Mouse (Mus musculus) forebrain, embryonic 15.5 days (tissue): ENCODE measurements around the gene Pcid2. TPM values are rescaled to one million over a fixed set of nuclear protein-coding genes. Genes with fewer than 3 reads are reported as not detected.

ENCODE experiments used
- ATAC-seq: fragments of 200-750 bp; cut with Nextera tagmentation; replicated peaks from 2 replicates; pipeline ENCODE4 v1.8.0; 2017; ENCODE audit warnings: mild to moderate bottlenecking, moderate TSS enrichment, moderate library complexity
- H3K27ac ChIP-seq: fragments of 300-500 bp; sonication (generic); replicated peaks from 2 replicates; pipeline ENCODE4 v1.5.1; 2015; ENCODE audit warnings: mild to moderate bottlenecking, inconsistent platforms
- H3K27me3 ChIP-seq: fragments of 300-500 bp; sonication (generic); 2 replicates; pipeline ENCODE4 v1.6.1; 2015; ENCODE audit warnings: inconsistent platforms
- H3K36me3 ChIP-seq: fragments of 300-500 bp; sonication (generic); 2 replicates; pipeline ENCODE4 v1.6.1; 2015; ENCODE audit warnings: mild to moderate bottlenecking, inconsistent platforms
- H3K4me1 ChIP-seq: fragments of 300-500 bp; sonication (generic); 2 replicates; pipeline ENCODE4 v1.6.1; 2015; ENCODE audit warnings: inconsistent platforms
- H3K4me2 ChIP-seq: fragments of 300-500 bp; sonication (generic); replicated peaks from 2 replicates; pipeline ENCODE4 v1.6.1; 2015; ENCODE audit warnings: mild to moderate bottlenecking, inconsistent platforms
- H3K4me3 ChIP-seq: fragments of 300-500 bp; sonication (generic); 2 replicates; pipeline ENCODE4 v1.5.1; 2015; ENCODE audit warnings: mild to moderate bottlenecking, inconsistent platforms
- H3K9ac ChIP-seq: fragments of 300-500 bp; sonication (generic); replicated peaks from 2 replicates; pipeline ENCODE4 v1.6.1; 2015; ENCODE audit warnings: mild to moderate bottlenecking, inconsistent platforms
- H3K9me3 ChIP-seq: fragments of 300-500 bp; sonication (generic); 2 replicates; pipeline ENCODE4 v1.6.1; 2016; ENCODE audit warnings: inconsistent platforms
- WGBS: fragments of 180-500 bp; shearing (Covaris S2); methylation state at CpG from one replicate; pipeline ENCODE4 v1.1.7; 2015; ENCODE audit warnings: mixed read lengths; 5-methylcytosine and 5-hydroxymethylcytosine counted together
- polyA plus RNA-seq: library from polyadenylated mRNA; unstranded; fragments of >200 nt; fragmentation: Nextera tagmentation; extraction: Ambion mirVana; gene quantifications from 2 replicates; pipeline ENCODE4 v1.2.1, GENCODE M21; 2015

Gene Pcid2
- polyA plus RNA-seq, 1 experiment from 2014 or later, result 51.0 TPM

DNA sequence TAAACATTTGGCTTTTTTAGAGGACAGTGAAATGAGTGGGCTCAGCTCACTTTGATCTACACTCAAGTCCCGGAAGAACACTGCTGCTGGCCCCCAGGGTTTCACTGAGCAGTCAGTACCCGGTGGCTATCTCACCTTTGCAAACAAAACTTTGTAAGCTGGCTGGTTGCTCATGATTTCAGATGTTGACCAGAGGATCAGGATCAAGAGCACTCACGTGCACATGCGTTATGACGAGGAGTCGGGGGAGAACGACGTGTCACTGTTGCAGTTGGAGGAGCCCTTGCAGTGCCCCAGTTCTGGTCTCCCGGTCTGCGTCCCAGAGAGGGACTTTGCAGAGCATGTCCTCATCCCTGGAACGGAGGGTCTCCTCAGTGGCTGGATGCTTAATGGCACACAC lies 32.0 kb downstream of the Pcid2 start:
- peaks cover 55% of the 10 kb centered on the region for H3K36me3 ChIP-seq
- no peak overlapping the region for H3K9ac ChIP-seq
- 94% methylated on average over 11 of the region's 11 CpGs for WGBS
- no peak overlapping the region for H3K27ac ChIP-seq
- H3K9me3 ChIP-seq, result no peaks in the 10 kb centered on the region
- ATAC-seq, result no peak
- no peaks in the 10 kb centered on the region for H3K4me1 ChIP-seq
- H3K4me2 ChIP-seq, result no peak overlapping the region
- H3K4me3 ChIP-seq, result no peak overlapping the region
- no peaks in the 10 kb centered on the region for H3K27me3 ChIP-seq

DNA sequence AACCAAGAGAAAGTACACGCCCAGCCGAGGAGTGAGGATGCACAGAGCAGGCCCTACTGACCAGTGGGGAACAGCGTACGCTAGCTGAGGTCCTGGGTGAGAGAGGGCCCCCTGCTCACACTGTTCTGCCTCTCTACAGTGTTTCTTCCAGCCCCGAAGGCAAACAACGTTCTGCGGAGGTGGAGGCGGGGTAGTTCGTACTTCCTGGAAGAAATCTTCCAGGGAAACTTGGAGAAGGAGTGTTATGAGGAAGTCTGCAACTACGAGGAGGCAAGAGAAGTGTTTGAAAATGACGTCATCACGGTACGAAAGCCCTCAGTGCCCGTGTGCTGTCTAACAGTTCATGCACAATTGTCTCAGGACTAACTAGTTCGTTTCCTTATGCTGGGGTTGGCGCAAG lies 42.1 kb downstream of the Pcid2 start:
- Histone ChIP-seq H3K4me2 (no peak overlapping the region), H3K4me1 (peaks cover 3% of the 10 kb centered on the region; the same call in 1 of the 2 replicates), H3K36me3 (no peaks in the 10 kb centered on the region), H3K27me3 (no peaks in the 10 kb centered on the region), H3K4me3 (no peak overlapping the region), H3K9ac (no peak overlapping the region), H3K9me3 (no peaks in the 10 kb centered on the region), H3K27ac (no peak overlapping the region)
- no peak for ATAC-seq
- WGBS, result 81% methylated on average over 16 of the region's 16 CpGs

DNA sequence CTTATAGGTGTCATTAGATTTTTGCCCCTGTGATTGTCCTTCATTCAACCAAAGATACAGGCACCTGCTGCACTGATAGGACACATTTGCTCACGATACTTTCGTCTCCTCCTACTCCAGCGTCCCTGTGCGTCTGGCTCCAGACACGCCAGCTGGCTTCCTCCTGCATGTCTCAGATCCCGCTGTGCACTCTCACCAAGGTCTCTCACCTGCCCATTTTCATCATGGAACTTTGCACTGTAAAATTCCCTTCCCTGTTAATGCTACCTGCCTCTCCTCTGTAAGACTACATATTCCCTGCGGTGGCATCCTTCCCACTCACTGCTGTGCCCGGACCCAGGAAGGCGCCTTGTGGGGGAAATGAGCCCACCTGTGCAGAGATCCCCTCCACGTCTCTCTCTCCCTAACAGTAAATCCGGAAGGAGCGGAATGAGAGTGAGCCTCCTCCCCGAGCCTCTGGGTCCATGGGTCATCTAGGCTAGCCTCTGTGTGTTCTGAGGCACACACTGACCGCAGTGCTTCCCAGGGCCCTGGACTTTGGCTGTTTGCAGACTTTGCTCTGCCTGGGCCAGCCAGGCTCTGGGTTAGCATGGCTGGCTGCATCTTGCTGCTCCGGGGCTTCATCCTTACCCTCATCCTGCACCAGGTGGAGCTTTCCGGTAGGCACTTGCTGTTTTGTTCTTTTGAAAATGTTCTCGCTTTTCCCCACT lies 44.7 kb downstream of the Pcid2 start, which contains the start of gene Proz:
TSS of gene Proz (plus strand) at position 474 of the 710 bp plus-strand sequence.
- H3K4me1 ChIP-seq, result peaks cover 5% of the 10 kb centered on the region; the same call in 1 of the 2 replicates
- no peak within 1 kb of the TSS for H3K4me2 ChIP-seq
- H3K27ac ChIP-seq, result no peak within 1 kb of the TSS
- ATAC-seq, result no peak
- H3K9ac ChIP-seq, result no peak within 1 kb of the TSS
- no peaks in the 10 kb centered on the region for H3K9me3 ChIP-seq
- WGBS, result 80% methylated on average over 17 of the region's 17 CpGs
- H3K36me3 ChIP-seq, result no peaks in the 10 kb centered on the region
- H3K4me3 ChIP-seq, result no peak within 1 kb of the TSS
- no peaks in the 10 kb centered on the region for H3K27me3 ChIP-seq

DNA sequence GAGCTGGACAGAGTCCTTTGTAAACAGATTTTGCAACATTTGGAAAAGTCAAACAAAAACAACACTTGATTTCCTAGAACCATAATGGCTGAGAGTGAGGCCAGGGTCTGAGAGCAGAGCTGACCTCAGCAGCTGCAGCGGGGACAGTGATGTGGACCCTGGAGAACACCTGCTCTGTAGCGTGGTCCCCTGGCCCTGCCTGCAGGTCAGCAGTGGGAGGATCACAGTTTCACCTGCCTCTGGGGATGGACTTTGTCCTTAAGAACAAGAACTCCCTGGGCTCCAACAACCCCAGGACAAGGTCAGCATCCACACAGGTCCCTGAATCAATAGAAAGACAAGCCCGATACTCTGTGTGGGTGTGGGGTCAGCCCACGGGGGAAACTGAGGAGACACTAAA lies 47.9 kb downstream of the Pcid2 start:
- 91% methylated on average over 4 of the region's 4 CpGs for WGBS
- H3K9ac ChIP-seq, result no peak overlapping the region
- ATAC-seq, result no peak

DNA sequence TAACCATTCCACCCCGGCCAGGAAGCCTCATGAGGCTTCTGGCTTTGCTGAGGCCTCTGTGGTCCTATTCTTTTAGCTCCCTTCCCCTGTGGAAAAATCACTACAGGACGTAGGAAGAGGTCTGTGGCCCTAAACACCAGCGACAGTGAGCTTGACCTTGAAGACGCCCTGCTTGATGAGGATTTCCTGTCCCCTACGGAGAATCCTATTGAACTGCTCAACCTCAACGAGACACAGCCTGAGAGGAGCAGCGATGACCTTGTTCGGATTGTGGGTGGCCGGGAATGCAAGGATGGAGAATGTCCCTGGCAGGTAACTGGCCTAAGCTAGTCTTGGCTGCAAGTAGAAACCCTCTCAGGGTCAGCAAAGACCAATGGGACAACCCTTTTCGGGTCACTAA lies 54.7 kb downstream of the Pcid2 start:
- H3K36me3 ChIP-seq, result no peaks in the 10 kb centered on the region
- H3K9me3 ChIP-seq, result 0 out of 2 replicates have a peak, but pooled peaks cover 6% of the 10 kb centered on the region
- no peaks in the 10 kb centered on the region for H3K27me3 ChIP-seq
- no peak overlapping the region for H3K27ac ChIP-seq
- no peak overlapping the region for H3K4me3 ChIP-seq
- no peaks in the 10 kb centered on the region for H3K4me1 ChIP-seq
- no peak overlapping the region for H3K4me2 ChIP-seq
- 83% methylated on average over 10 of the region's 10 CpGs for WGBS
- H3K9ac ChIP-seq, result no peak overlapping the region
- ATAC-seq, result no peak

More for the DNA sequence above, 47.9 kb downstream of the Pcid2 start:
- no peak overlapping the region for H3K4me3 ChIP-seq
- H3K27me3 ChIP-seq, result no peaks in the 10 kb centered on the region
- no peaks in the 10 kb centered on the region for H3K9me3 ChIP-seq
- no peaks in the 10 kb centered on the region for H3K36me3 ChIP-seq
- H3K27ac ChIP-seq, result no peak overlapping the region
- H3K4me2 ChIP-seq, result no peak overlapping the region
- H3K4me1 ChIP-seq, result peaks cover 5% of the 10 kb centered on the region; the same call in 1 of the 2 replicates

DNA sequence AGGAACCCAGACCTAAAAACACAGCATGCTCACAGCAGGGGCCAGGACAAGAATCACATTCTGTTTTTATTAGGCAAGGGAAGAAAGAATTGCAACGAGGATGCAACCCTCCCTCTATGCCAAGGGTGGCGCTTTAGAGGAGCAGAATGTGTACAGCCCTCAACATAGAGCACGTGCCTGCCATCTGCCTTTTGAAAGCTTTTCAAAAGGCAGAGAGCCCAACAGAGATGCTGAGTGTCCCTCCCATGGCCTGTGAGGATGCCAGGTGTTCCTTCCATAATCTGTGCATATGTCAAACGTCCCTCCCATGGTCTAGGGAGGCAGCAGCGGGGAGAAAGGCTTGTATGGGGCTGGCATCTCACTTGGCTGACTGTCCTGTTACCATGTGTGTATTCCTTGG lies 57.6 kb downstream of the Pcid2 start:
- Histone ChIP-seq H3K4me1 (no peaks in the 10 kb centered on the region), H3K36me3 (no peaks in the 10 kb centered on the region), H3K9ac (no peak overlapping the region), H3K9me3 (0 out of 2 replicates have a peak, but pooled peaks cover 6% of the 10 kb centered on the region), H3K4me2 (no peak overlapping the region), H3K27ac (no peak overlapping the region), H3K4me3 (no peak overlapping the region), H3K27me3 (no peaks in the 10 kb centered on the region)
- 46% methylated on average over 5 of the region's 5 CpGs for WGBS
- ATAC-seq, result no peak

DNA sequence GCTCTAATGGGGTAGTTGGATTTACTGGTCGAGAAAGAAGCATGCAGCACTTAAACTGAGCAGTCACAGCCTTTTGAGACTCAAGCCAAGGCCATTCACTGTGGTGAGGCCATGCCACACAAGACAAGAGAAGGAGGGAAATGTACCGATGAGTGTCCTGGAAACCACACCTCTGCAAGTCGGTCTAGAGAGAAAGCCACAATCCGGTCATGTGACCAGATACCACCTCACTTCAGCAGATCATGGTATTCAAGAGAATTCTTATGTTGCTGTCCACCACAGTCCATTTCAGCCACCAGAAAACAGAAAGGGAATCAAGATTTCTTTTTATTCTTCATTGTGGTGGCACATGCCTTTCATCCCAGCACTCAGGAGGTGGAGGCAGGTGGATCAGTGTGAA lies 63.8 kb downstream of the Pcid2 start:
- no peaks in the 10 kb centered on the region for H3K27me3 ChIP-seq
- no peak overlapping the region for H3K4me2 ChIP-seq
- no peak overlapping the region for H3K4me3 ChIP-seq
- H3K9ac ChIP-seq, result no peak overlapping the region
- H3K9me3 ChIP-seq, result no peaks in the 10 kb centered on the region
- WGBS, result 76% methylated on average over 4 of the region's 4 CpGs
- ATAC-seq, result no peak
- no peak overlapping the region for H3K27ac ChIP-seq
- 0 out of 2 replicates have a peak, but pooled peaks cover 6% of the 10 kb centered on the region for H3K4me1 ChIP-seq
- no peaks in the 10 kb centered on the region for H3K36me3 ChIP-seq

DNA sequence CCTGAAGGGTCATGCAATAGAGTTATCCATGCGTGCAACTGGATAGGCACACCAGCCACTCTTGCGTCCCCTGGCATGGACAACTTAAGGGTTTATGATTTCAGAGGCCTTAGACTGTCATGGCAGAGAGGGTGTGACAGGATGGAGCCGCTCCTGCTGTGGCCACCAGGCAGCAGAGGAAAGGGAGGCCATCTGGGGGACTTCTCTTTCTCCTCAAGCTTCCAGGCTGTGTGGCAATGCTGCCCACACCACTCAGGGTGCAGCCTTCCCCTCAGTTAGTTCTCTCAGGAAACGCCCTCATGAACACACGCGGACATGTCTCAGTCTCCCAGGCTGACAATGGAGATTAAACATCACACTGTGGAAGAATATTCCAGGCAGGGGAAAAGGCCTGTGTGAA lies 66.2 kb downstream of the Pcid2 start:
- no peak overlapping the region for H3K27ac ChIP-seq
- 83% methylated on average over 6 of the region's 6 CpGs for WGBS

DNA sequence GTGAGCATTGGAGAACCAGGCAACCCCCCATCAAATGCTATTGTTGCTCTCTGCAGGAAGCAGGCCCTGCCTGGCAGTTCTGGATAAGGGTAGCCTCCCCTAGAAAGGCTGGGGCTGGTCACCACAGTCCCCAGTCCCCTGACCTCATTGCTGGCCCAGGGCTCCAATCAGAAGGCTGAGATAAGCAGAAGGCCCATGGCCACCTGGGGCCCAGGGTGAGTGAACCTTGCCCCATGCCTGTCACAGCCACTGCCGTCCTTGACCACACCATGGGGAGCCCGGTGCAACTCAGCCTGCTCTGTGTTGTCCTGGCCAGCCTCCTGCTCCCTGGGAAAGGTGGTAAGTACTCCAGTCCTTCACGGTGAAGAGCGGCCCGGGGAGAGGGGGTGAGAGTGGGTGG lies 67.7 kb downstream of the Pcid2 start:
- no peak for ATAC-seq
- Histone ChIP-seq H3K27ac (no peak overlapping the region), H3K9ac (no peak overlapping the region), H3K9me3 (no peaks in the 10 kb centered on the region), H3K4me1 (0 out of 2 replicates have a peak, but pooled peaks cover 11% of the 10 kb centered on the region), H3K36me3 (no peaks in the 10 kb centered on the region), H3K27me3 (no peaks in the 10 kb centered on the region), H3K4me3 (no peak overlapping the region), H3K4me2 (no peak overlapping the region)
- 37% methylated on average over 5 of the region's 5 CpGs for WGBS

More for the DNA sequence above, 66.2 kb downstream of the Pcid2 start:
- no peak for ATAC-seq
- Histone ChIP-seq H3K4me3 (no peak overlapping the region), H3K9me3 (no peaks in the 10 kb centered on the region), H3K36me3 (no peaks in the 10 kb centered on the region), H3K4me1 (0 out of 2 replicates have a peak, but pooled peaks cover 11% of the 10 kb centered on the region), H3K4me2 (no peak overlapping the region), H3K27me3 (no peaks in the 10 kb centered on the region), H3K9ac (no peak overlapping the region)

DNA sequence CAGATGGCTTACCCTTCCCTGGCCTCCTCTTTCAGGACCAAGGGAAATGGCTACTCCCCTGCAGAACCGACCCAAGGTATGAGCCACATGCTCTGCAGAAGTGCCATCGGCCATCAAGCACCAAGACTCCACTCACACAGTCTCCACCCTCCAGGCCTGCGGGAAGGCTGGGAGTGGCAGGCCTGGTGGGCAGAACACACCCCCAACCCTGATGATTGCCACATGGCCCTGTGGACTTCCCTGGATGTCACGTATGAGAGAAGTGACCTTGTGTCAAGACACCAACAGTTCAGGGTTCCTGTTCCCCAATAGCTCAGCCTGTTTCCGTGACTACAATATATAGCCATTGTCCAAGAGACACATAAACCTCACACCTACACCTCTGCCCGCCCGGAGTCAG lies 68.2 kb downstream of the Pcid2 start, which contains the start of gene F10:
TSS of gene F10 (plus strand) at position 294 of the 400 bp plus-strand sequence.
- ATAC-seq, result no peak

DNA sequence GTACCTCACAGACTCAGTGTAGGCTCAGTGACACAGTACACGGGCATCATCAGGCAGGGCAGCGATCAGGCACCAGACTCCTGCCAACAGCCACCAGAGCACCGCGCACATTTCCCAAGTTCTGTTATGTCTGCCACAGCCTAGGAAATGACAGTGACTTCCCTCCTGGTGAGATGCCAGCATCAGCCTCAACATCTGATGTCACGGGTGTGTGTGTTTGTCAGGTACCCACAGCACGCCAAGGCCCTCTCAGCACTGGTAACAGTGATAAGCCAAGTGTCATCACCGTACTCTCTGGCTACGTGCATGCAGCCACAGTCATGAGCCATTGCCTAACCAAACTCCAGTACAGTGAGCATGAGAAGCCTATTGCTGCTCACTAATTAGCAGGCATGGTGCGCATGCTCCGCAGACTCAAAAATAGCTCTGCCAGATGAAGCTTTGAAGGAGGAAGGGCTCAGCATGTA lies 68.9 kb downstream of the Pcid2 start:
- no peaks in the 10 kb centered on the region for H3K36me3 ChIP-seq
- no peaks in the 10 kb centered on the region for H3K27me3 ChIP-seq
- WGBS, result 75% methylated on average over 10 of the region's 10 CpGs
- no peak overlapping the region for H3K4me3 ChIP-seq
- H3K27ac ChIP-seq, result peak overlapping the region; percentile 34
- peak; percentile 67 for ATAC-seq
- H3K9me3 ChIP-seq, result no peaks in the 10 kb centered on the region
- H3K9ac ChIP-seq, result no peak overlapping the region
- H3K4me2 ChIP-seq, result no peak overlapping the region
- 0 out of 2 replicates have a peak, but pooled peaks cover 11% of the 10 kb centered on the region for H3K4me1 ChIP-seq

More for the DNA sequence above, 68.2 kb downstream of the Pcid2 start, which contains the start of gene F10:
- Histone ChIP-seq H3K27me3 (no peaks in the 10 kb centered on the region), H3K27ac (peak within 1 kb of the TSS; percentile 34), H3K4me3 (no peak within 1 kb of the TSS), H3K9ac (no peak within 1 kb of the TSS), H3K4me2 (no peak within 1 kb of the TSS), H3K36me3 (no peaks in the 10 kb centered on the region), H3K4me1 (0 out of 2 replicates have a peak, but pooled peaks cover 11% of the 10 kb centered on the region), H3K9me3 (no peaks in the 10 kb centered on the region)
- 82% methylated on average over 7 of the region's 7 CpGs for WGBS

DNA sequence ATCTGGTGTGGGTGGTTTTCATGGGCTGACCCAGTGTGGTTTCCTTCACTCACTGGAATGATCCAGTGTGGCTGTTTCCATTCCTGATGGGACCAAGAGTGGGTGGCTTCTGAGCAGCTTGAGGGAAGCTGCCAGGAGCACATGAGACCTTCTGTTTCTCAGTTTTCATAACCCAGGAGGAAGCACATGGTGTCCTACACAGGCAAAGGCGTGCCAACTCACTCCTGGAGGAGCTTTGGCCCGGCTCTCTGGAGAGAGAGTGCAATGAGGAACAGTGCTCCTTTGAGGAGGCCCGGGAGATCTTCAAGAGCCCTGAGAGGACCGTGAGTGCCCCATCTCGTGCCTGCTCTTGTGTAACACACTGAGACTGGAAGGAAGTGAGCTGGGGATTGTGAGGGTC lies 76.8 kb downstream of the Pcid2 start:
- H3K4me1 ChIP-seq, result no peaks in the 10 kb centered on the region
- H3K4me2 ChIP-seq, result no peak overlapping the region
- no peak overlapping the region for H3K4me3 ChIP-seq
- no peaks in the 10 kb centered on the region for H3K36me3 ChIP-seq
- H3K9me3 ChIP-seq, result no peaks in the 10 kb centered on the region
- no peaks in the 10 kb centered on the region for H3K27me3 ChIP-seq
- H3K27ac ChIP-seq, result no peak overlapping the region
- no peak overlapping the region for H3K9ac ChIP-seq
- WGBS, result 82% methylated on average over 5 of the region's 5 CpGs
- no peak for ATAC-seq
